Mouse (Mus musculus) thymus, adult 2 months (tissue): ENCODE results near the gene Zfp385a. TPM values are rescaled to one million over a fixed set of nuclear protein-coding genes. Genes with fewer than 3 reads are reported as not detected.

Experiments
- DNase-seq: peaks from one replicate; pipeline ENCODE4 v3.0.0; 2021
- H3K27ac ChIP-seq: fragments of 200-500 bp; 2 replicates; pipeline ENCODE4 v1.5.1; 2012; ENCODE audit warnings: low read length, control low read depth; ENCODE audit not compliant: control insufficient read depth, insufficient read depth
- H3K27me3 ChIP-seq: fragments of 200-500 bp; 2 replicates; pipeline ENCODE4 v1.6.1; 2012; ENCODE audit warnings: mild to moderate bottlenecking, low read length, moderate library complexity, mixed read lengths; ENCODE audit not compliant: control insufficient read depth, insufficient read depth
- H3K36me3 ChIP-seq: fragments of 200-500 bp; 2 replicates; pipeline ENCODE4 v1.6.1; 2012; ENCODE audit warnings: mild to moderate bottlenecking, low read length, moderate library complexity; ENCODE audit not compliant: control insufficient read depth, insufficient read depth
- H3K4me1 ChIP-seq: fragments of 200-500 bp; replicated peaks from 2 replicates; pipeline ENCODE4 v1.6.1; 2012; ENCODE audit warnings: low read length; ENCODE audit not compliant: control insufficient read depth, insufficient read depth
- H3K4me3 ChIP-seq: fragments of 200-500 bp; 2 replicates; pipeline ENCODE4 v1.5.1; 2012; ENCODE audit warnings: mild to moderate bottlenecking, low read length, control low read depth, moderate library complexity; ENCODE audit not compliant: control insufficient read depth, insufficient read depth
- CTCF ChIP-seq: fragments of 200-500 bp; IDR thresholded peaks from 2 replicates; pipeline ENCODE4 v1.5.1; 2012; ENCODE audit warnings: mild to moderate bottlenecking, control low read depth, low read length, moderate library complexity, borderline replicate concordance; ENCODE audit not compliant: control insufficient read depth, poor library complexity, insufficient read depth; ENCODE audit errors: extremely low read depth
- POLR2A ChIP-seq: fragments of 200-500 bp; IDR thresholded peaks from 2 replicates; pipeline ENCODE4 v1.6.1; 2012; ENCODE audit warnings: mild to moderate bottlenecking, low read length, control low read depth, moderate library complexity; ENCODE audit not compliant: control insufficient read depth, poor library complexity, insufficient read depth; ENCODE audit errors: extremely low read depth
- WGBS: fragments of 180-500 bp; shearing (Covaris S2); methylation state at CpG from one replicate; pipeline ENCODE4 v1.1.7; 2018; 5-methylcytosine and 5-hydroxymethylcytosine counted together
- polyA plus RNA-seq: library from polyadenylated mRNA; depleted of rRNA; stranded (reverse); fragments of >200 nt; gene quantifications from 2 replicates; pipeline ENCODE4 v1.2.3, GENCODE M21; 2012

Zfp385a gene
- polyA plus RNA-seq, 1 experiment: 18.6 TPM

DNA sequence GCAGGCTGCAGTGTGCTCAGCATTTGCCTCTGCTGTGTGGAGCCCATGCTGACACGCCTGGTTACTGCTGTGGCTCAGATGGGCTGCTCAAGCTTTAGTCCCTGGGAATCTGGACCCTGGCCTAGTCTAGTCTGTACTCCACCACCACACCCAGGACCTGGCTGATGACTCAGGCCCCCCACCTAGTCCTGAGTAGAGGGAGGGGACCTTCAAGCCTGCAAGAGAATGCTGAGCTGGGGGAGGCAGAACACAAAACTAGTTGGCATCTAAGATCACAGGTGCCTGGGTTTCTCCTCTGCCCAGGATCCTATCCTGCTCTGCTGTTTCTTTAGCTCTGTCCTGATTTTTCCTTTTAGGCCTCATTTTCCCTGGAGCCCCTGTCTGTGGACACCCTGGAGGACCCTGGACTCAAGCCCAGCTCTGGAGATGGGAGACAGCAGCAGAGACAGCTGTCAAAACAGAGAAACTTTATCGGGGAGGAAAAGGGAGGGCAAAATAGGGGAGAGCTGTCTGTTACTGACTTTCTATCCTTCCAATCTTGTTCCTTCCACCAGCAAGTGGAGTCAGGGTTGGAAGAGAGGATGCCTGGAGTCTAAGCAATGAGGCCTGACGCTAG lies 21.6 kb downstream of the Zfp385a start:
- Histone ChIP-seq H3K36me3 (no peaks in the 10 kb centered on the region), H3K27me3 (no peaks in the 10 kb centered on the region), H3K4me1 (peaks cover 4% of the 10 kb centered on the region), H3K27ac (no peak overlapping the region), H3K4me3 (no peak overlapping the region)
- 92% methylated on average over 3 of the region's 3 CpGs for WGBS
- TF ChIP-seq CTCF: no peak
- no peak for TF ChIP-seq POLR2A
- no peak for DNase-seq

DNA sequence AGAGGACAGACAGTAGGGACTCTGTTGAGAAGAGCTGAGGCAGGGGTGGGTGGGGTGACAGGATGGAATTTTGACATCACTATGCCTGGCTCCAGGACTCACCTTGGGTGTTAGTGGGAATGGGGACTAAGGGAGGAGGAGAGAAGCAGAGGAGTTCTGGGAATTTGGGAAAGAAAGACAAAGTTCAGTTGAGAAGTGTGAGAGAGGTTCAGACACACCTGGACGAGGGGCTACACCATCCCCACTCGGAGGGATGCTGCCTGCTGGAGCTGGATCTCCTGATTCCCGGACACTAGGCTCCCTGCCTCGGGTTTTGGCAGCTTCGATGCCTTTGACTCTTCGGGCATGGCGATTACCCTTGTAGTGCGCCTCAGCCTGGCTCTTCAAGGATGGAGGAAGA lies 22.2 kb downstream of the Zfp385a start:
- no peaks in the 10 kb centered on the region for H3K4me1 ChIP-seq
- WGBS: 94% methylated on average over 8 of the region's 8 CpGs
- no peak overlapping the region for H3K4me3 ChIP-seq
- no peak overlapping the region for H3K27ac ChIP-seq
- DNase-seq: no peak
- TF ChIP-seq CTCF (no peak), POLR2A (no peak)
- H3K36me3 ChIP-seq: no peaks in the 10 kb centered on the region
- H3K27me3 ChIP-seq: no peaks in the 10 kb centered on the region

DNA sequence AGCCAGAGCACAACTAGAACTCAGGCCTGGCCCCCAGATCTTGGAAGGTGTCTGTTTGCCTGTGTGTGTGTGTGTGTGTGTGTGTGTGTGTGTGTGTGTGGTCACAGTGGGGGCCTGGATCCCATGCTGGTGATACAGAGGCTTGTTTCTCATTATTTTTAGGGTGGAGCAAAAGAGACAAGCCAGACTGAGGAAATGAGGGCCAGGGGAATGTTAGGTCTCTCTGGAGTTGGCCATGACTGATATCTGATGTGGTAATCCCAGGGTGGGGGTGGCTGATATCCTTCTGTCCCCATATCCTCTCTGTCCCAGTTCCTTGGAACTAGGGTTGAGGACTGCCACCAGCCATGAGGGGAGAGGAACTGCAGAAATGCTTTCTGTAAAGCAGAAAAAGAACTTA lies 22.8 kb downstream of the Zfp385a start:
- Histone ChIP-seq H3K27me3 (no peaks in the 10 kb centered on the region), H3K4me1 (no peaks in the 10 kb centered on the region), H3K27ac (no peak overlapping the region), H3K4me3 (no peak overlapping the region), H3K36me3 (no peaks in the 10 kb centered on the region)
- DNase-seq: no peak
- TF ChIP-seq POLR2A (no peak), CTCF (no peak)

DNA sequence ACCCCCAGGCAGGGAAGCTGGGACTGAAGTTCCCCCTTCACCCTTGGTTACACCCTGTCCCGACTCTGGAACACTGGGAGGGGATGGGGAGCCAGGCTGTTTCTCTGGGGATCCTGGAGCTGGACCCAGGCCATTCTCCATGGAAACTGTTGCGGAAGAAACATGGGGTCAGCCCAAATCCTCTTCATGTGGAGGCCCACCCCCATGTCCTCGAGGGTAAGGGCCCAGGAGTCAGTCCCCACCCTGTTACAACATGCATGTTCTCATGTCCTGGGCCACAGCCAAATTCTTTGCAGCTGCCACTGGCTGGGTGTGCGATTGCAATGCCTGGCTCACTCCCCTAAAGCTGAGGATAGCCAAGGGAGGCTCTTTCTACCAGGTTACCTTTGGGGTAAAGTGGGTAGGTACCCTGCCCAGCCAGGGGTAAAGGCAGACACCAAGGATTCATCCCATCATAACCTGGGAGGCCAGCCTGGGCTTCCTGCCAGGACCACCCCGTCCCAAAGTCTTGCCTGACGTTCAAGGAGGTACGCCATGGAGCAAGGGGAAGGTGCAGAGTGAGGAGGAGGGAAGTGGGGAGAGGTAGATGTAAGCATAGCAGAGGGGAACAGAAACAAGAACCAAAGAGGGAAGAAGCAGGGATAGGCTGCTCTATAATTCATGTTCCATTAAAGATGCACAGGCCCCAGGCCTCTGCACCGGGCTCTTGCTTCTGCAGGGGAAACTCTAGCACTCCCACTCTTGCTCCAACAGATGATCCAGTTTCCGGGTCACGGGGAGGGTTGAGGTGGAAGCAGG lies 23.7 kb downstream of the Zfp385a start:
- no peaks in the 10 kb centered on the region for H3K27me3 ChIP-seq
- no peaks in the 10 kb centered on the region for H3K36me3 ChIP-seq
- 89% methylated on average over 10 of the region's 10 CpGs for WGBS
- TF ChIP-seq POLR2A: no peak
- TF ChIP-seq CTCF: no peak
- no peaks in the 10 kb centered on the region for H3K4me1 ChIP-seq
- DNase-seq: no peak
- no peak overlapping the region for H3K27ac ChIP-seq
- no peak overlapping the region for H3K4me3 ChIP-seq

DNA sequence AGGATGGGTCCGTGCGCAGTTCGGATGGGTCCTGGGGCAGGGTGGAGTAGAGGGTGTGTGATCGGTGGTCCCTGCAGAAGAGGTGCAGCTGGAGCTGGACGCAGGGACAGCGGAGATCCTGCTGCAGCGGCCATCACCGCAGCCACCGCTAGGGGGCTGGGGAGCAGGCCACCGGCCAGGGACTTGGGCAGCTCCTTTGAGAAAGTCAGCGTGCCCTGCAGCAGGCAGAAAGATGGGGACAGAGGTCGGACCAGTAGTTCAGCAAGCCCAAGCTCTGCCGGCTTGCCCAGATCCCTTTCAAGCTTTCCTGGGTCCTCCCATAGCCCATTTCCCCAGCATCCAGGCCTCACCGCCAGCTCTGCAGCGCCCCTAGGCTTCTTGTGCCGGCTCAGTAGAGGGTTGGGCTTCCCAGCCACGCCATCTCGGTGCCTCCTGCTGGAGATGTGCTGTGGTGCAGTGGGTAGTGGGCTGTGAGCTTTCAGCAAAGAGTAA lies 24.8 kb downstream of the Zfp385a start:
- H3K27ac ChIP-seq: no peak overlapping the region
- no peaks in the 10 kb centered on the region for H3K4me1 ChIP-seq
- WGBS: 86% methylated on average over 18 of the region's 18 CpGs
- no peaks in the 10 kb centered on the region for H3K27me3 ChIP-seq
- DNase-seq: no peak
- TF ChIP-seq POLR2A (no peak), CTCF (peak; percentile 33; the same call in 1 of the 2 replicates)
- no peak overlapping the region for H3K4me3 ChIP-seq
- H3K36me3 ChIP-seq: no peaks in the 10 kb centered on the region

DNA sequence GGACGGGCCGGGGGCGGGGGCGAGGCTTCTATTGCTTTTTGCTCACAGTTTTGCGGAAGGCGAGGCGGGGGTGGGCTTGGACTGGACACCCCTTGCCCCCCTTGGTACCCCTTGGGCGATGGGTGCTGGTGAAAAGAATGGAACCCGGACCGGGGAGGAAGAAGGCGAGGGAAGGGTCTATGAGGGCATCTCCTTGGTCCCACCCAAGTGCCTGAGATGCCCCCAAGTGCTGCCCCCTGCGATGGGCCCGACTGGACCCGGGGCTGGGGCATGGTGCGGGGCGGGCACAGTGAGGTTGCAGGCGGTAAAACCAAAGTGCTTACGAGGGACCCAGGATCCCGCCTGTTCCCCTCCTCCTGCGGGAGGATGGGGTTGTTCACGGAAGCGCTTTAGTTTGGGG lies 25.7 kb downstream of the Zfp385a start:
- 94% methylated on average over 22 of the region's 22 CpGs for WGBS
- DNase-seq: no peak
- TF ChIP-seq CTCF (no peak), POLR2A (no peak)
- H3K36me3 ChIP-seq: no peaks in the 10 kb centered on the region
- no peaks in the 10 kb centered on the region for H3K27me3 ChIP-seq
- H3K4me3 ChIP-seq: no peak overlapping the region
- no peak overlapping the region for H3K27ac ChIP-seq
- no peaks in the 10 kb centered on the region for H3K4me1 ChIP-seq

DNA sequence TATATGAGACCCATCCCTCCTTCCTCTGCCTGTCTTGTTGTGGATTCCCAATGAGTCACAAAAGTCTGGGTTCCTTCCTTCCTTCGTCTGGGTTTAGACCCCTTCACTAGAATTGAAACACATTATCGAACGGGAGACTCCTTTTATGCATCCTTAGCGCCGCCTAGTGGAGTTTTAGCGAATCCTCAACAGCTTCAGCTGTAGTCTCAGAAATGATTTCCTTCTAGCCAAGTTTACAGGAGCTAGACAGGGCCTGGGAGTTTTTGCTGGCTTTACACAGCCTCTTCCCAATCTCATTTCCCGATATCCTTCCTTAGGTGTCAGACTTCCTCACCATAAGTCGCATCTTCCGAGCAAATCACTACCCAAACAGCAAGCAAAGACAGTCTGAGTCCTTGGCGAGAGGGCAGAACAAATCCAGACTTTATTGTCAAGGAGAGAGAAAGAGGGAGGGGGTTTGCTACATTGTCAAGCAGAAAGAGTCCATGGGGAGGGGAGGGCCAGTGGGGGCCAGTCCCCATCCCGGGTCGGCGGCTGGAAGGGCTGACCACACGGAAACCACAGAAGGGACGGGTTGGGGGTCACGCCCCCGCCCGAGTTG lies 26.3 kb downstream of the Zfp385a start:
- Histone ChIP-seq H3K27me3 (no peaks in the 10 kb centered on the region), H3K4me3 (no peak overlapping the region), H3K36me3 (no peaks in the 10 kb centered on the region), H3K4me1 (no peaks in the 10 kb centered on the region), H3K27ac (no peak overlapping the region)
- DNase-seq: peak; percentile 39
- no peak for TF ChIP-seq POLR2A
- no peak for TF ChIP-seq CTCF
- 50% methylated on average over 18 of the region's 18 CpGs for WGBS
